Mouse (Mus musculus) heart, embryonic 15.5 days (tissue): ENCODE measurements around the gene Tfb2m. TPM values are rescaled to one million over a fixed set of nuclear protein-coding genes. Genes with fewer than 3 reads are reported as not detected.
A peak's percentile ranks its signal among the peaks of the same experiment; 100 is the strongest.

Source experiments
- ATAC-seq: fragments of 200-750 bp; cut with Nextera tagmentation; replicated peaks from 2 replicates; pipeline ENCODE4 v1.8.0; 2017; ENCODE audit warnings: low read depth, moderate TSS enrichment; ENCODE audit not compliant: insufficient number of reproducible peaks, insufficient read depth, low FRiP score
- H3K27ac ChIP-seq: fragments of 300-500 bp; sonication (generic); 2 replicates; pipeline ENCODE4 v1.5.1; 2015; ENCODE audit warnings: mild to moderate bottlenecking, inconsistent platforms
- H3K27me3 ChIP-seq: fragments of 300-500 bp; sonication (generic); 2 replicates; pipeline ENCODE4 v1.6.1; 2015; ENCODE audit warnings: inconsistent platforms
- H3K36me3 ChIP-seq: fragments of 300-500 bp; sonication (generic); 2 replicates; pipeline ENCODE4 v1.6.1; 2015; ENCODE audit warnings: mild to moderate bottlenecking, inconsistent platforms
- H3K4me1 ChIP-seq: fragments of 300-500 bp; sonication (generic); replicated peaks from 2 replicates; pipeline ENCODE4 v1.6.1; 2015; ENCODE audit warnings: inconsistent platforms
- H3K4me2 ChIP-seq: fragments of 300-500 bp; sonication (generic); 2 replicates; pipeline ENCODE4 v1.6.1; 2015; ENCODE audit warnings: inconsistent platforms, mild to moderate bottlenecking, moderate library complexity
- H3K4me3 ChIP-seq: fragments of 300-500 bp; sonication (generic); 2 replicates; pipeline ENCODE4 v1.5.1; 2015; ENCODE audit warnings: mild to moderate bottlenecking, inconsistent platforms
- H3K9ac ChIP-seq: fragments of 300-500 bp; sonication (generic); 2 replicates; pipeline ENCODE4 v1.6.1; 2015; ENCODE audit warnings: mild to moderate bottlenecking, inconsistent platforms
- H3K9me3 ChIP-seq: fragments of 300-500 bp; sonication (generic); replicated peaks from 2 replicates; pipeline ENCODE4 v1.6.1; 2016; ENCODE audit warnings: inconsistent platforms
- WGBS: fragments of 180-500 bp; shearing (Covaris S2); methylation state at CpG from one replicate; pipeline ENCODE4 v1.1.7; 2015; ENCODE audit warnings: mixed read lengths; 5-methylcytosine and 5-hydroxymethylcytosine counted together
- polyA plus RNA-seq: library from polyadenylated mRNA; unstranded; fragments of >200 nt; fragmentation: Nextera tagmentation; extraction: Ambion mirVana; gene quantifications from 2 replicates; pipeline ENCODE4 v1.2.1, GENCODE M21; 2015

The Tfb2m gene
- polyA plus RNA-seq, 1 experiment from 2014 or later: 27.9 TPM

GRCm38 (mm10) chr1:179556921-179557320, 10.9 kb upstream of the Tfb2m start:
- H3K4me3 ChIP-seq: no peak overlapping the region
- 88% methylated on average over 3 of the region's 3 CpGs for WGBS
- no peak overlapping the region for H3K4me2 ChIP-seq
- no peak overlapping the region for H3K9ac ChIP-seq
- H3K36me3 ChIP-seq: no peaks in the 10 kb centered on the region
- H3K27me3 ChIP-seq: no peaks in the 10 kb centered on the region
- H3K27ac ChIP-seq: no peak overlapping the region
- no peaks in the 10 kb centered on the region for H3K9me3 ChIP-seq
- H3K4me1 ChIP-seq: peaks cover 17% of the 10 kb centered on the region
- no peak for ATAC-seq

DNA sequence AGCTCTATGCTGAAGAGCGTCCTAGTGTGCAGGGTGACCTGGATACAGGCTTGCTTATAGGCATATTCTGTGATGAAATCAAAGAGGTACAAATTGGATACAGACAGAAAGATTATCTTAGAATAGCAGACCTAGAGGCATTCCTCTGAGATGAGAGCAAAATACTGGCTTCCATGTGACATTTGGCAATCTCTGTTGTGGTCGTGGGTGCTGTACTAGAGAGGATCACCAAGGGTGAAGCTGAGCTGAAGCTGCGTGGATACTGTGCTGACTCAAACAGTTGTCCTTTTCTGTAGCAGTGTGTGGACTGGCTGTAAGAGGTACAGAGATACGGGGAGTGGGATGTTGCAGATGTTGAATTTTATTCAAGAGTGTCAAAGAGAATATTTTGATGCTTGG, 7.9 kb upstream of the Tfb2m start:
- Histone ChIP-seq H3K4me1 (peaks cover 20% of the 10 kb centered on the region), H3K27ac (no peak overlapping the region), H3K4me2 (no peak overlapping the region), H3K4me3 (no peak overlapping the region), H3K9ac (no peak overlapping the region), H3K27me3 (no peaks in the 10 kb centered on the region), H3K36me3 (no peaks in the 10 kb centered on the region), H3K9me3 (no peaks in the 10 kb centered on the region)
- 53% methylated on average over 4 of the region's 4 CpGs for WGBS
- no peak for ATAC-seq

GRCm38 (mm10) chr1:179553197-179553948, 7.3 kb upstream of the Tfb2m start:
- Histone ChIP-seq H3K27ac (no peak overlapping the region), H3K9ac (no peak overlapping the region), H3K9me3 (no peaks in the 10 kb centered on the region), H3K4me2 (no peak overlapping the region), H3K4me1 (peaks cover 21% of the 10 kb centered on the region), H3K27me3 (no peaks in the 10 kb centered on the region), H3K36me3 (no peaks in the 10 kb centered on the region), H3K4me3 (no peak overlapping the region)
- WGBS: 53% methylated on average over 5 of the region's 5 CpGs
- ATAC-seq: no peak

DNA sequence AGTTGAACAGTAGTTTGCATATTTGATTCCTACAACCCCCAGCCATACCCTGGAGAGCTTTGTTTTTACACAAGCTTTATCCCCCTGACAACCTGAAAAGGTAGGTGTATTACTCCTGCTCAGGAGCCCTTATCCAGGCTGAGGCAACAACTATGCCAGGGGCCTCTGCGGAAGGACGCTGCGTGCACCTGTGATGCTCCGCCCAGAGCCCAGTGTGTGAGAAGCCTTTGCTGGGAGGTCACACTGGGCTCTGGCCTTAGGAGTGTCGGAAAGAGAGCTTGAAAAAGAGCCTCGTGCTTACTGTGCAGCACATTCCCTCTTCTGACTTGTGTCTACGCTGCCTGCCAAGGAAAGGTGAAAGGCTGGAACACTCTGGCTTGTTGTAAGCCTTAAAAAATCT, 6.7 kb upstream of the Tfb2m start:
- 45% methylated on average over 7 of the region's 7 CpGs for WGBS
- H3K27ac ChIP-seq: peak overlapping the region; percentile 53
- no peak for ATAC-seq

GRCm38 (mm10) chr1:179551921-179552320, 5.9 kb upstream of the Tfb2m start:
- no peak overlapping the region for H3K9ac ChIP-seq
- no peak overlapping the region for H3K4me3 ChIP-seq
- no peak overlapping the region for H3K27ac ChIP-seq
- 87% methylated on average over 4 of the region's 4 CpGs for WGBS
- H3K27me3 ChIP-seq: no peaks in the 10 kb centered on the region
- no peak for ATAC-seq
- no peaks in the 10 kb centered on the region for H3K9me3 ChIP-seq
- H3K36me3 ChIP-seq: no peaks in the 10 kb centered on the region
- H3K4me1 ChIP-seq: peaks cover 32% of the 10 kb centered on the region
- no peak overlapping the region for H3K4me2 ChIP-seq

More for the DNA sequence above, 6.7 kb upstream of the Tfb2m start:
- Histone ChIP-seq H3K9ac (no peak overlapping the region), H3K4me2 (no peak overlapping the region), H3K27me3 (no peaks in the 10 kb centered on the region), H3K4me3 (no peak overlapping the region), H3K9me3 (no peaks in the 10 kb centered on the region), H3K4me1 (peaks cover 28% of the 10 kb centered on the region), H3K36me3 (no peaks in the 10 kb centered on the region)

DNA sequence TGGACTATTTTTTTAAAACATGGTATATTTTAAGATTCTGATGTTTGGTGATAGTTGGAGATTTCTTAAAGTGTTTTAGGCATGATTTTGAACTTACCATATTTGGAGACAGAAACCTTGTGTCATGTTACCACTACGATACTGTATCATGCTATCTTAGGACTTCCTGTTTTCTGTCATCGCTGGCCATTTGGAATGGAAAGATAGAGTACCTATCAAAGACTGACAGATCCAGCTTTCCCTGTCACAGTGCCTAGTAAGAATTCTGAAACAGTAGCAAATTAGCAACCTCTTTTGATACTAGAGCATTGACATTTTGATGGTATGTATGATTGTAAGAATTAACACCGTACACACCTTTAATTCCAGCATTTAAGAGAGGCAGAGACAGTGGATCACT, 5.3 kb upstream of the Tfb2m start:
- Histone ChIP-seq H3K4me1 (peaks cover 32% of the 10 kb centered on the region), H3K9ac (no peak overlapping the region), H3K4me3 (no peak overlapping the region), H3K36me3 (no peaks in the 10 kb centered on the region), H3K27me3 (no peaks in the 10 kb centered on the region), H3K27ac (no peak overlapping the region), H3K4me2 (no peak overlapping the region), H3K9me3 (no peaks in the 10 kb centered on the region)
- ATAC-seq: no peak
- WGBS: 67% methylated on average over 3 of the region's 3 CpGs

GRCm38 (mm10) chr1:179548996-179549752, 3.1 kb upstream of the Tfb2m start:
- no peak overlapping the region for H3K9ac ChIP-seq
- H3K27me3 ChIP-seq: no peaks in the 10 kb centered on the region
- H3K9me3 ChIP-seq: no peaks in the 10 kb centered on the region
- no peaks in the 10 kb centered on the region for H3K36me3 ChIP-seq
- no peak overlapping the region for H3K27ac ChIP-seq
- H3K4me2 ChIP-seq: no peak overlapping the region
- no peak overlapping the region for H3K4me3 ChIP-seq
- H3K4me1 ChIP-seq: peaks cover 40% of the 10 kb centered on the region
- ATAC-seq: no peak
- 83% methylated on average over 5 of the region's 5 CpGs for WGBS

- no peaks in the 10 kb centered on the region for H3K9me3 ChIP-seq
- peak overlapping the region; percentile 83 for H3K4me3 ChIP-seq
- peak overlapping the region; percentile 37; the same call in 1 of the 2 replicates for H3K9ac ChIP-seq
- H3K27ac ChIP-seq: peak overlapping the region; percentile 42
- peaks cover 3% of the 10 kb centered on the region; the same call in 1 of the 2 replicates for H3K36me3 ChIP-seq
- peak overlapping the region; percentile 65 for H3K4me2 ChIP-seq
- H3K27me3 ChIP-seq: no peaks in the 10 kb centered on the region
- peaks cover 31% of the 10 kb centered on the region for H3K4me1 ChIP-seq
- ATAC-seq: no peak
- WGBS: 63% methylated on average over 11 of the region's 11 CpGs
Observed at GRCm38 (mm10) chr1:179548220-179548619, 2.2 kb upstream of the Tfb2m start.

GRCm38 (mm10) chr1:179547176-179547575, 1.1 kb upstream of the Tfb2m start:
- Histone ChIP-seq H3K4me3 (peak overlapping the region; percentile 83), H3K4me2 (peak overlapping the region; percentile 65), H3K9me3 (no peaks in the 10 kb centered on the region), H3K9ac (peak overlapping the region; percentile 81), H3K27ac (peak overlapping the region; percentile 96), H3K4me1 (peaks cover 25% of the 10 kb centered on the region), H3K27me3 (no peaks in the 10 kb centered on the region), H3K36me3 (peaks cover 4% of the 10 kb centered on the region; the same call in 1 of the 2 replicates)
- 19% methylated on average over 5 of the region's 5 CpGs for WGBS
- no peak for ATAC-seq

DNA sequence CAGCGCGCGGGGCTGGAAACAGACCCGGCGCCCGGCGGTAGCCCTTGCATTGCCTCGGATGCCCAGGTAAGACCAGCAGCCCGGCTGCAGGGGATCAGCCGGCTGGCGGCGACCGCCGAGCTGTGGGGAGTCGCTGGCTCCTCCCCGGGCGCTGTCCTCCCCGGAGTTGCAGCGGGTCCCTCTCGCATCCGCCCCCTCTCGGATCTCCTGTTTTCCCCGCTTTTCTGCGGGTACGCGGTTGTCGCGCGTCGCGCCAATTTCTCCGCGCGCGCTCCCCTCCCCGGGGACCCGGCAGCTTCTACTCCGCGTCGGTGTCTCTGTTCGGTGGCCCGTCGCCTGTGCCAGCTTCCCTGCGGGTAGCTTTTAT, 467 bp upstream of the Tfb2m start:
- WGBS: under 1% methylated on average over 41 of the region's 44 CpGs
- Histone ChIP-seq H3K36me3 (peaks cover 5% of the 10 kb centered on the region; the same call in 1 of the 2 replicates), H3K4me2 (peak overlapping the region; percentile 65), H3K27ac (peak overlapping the region; percentile 96), H3K4me1 (peaks cover 25% of the 10 kb centered on the region), H3K9ac (peak overlapping the region; percentile 81), H3K27me3 (no peaks in the 10 kb centered on the region), H3K4me3 (peak overlapping the region; percentile 83), H3K9me3 (no peaks in the 10 kb centered on the region)
- ATAC-seq: peak; percentile 75

DNA sequence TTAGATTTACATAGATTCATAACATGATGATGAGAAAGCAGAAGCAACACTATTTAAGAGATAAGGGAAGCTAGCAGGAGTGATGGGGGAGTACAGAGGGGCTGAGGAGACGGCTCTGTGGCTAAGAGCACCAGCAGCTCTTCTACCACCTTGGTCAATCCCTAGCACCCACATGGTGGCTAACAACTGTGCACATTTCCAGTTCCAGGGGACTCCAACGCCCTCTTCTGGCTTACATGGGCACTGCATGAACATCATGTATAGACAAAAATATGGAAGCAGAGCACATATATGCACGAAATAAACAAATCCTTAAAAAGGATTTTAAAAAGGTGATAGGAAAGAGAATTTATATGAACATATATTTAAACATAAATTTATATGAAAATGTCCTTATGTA, 4.6 kb downstream of the Tfb2m start:
- Histone ChIP-seq H3K9me3 (no peaks in the 10 kb centered on the region), H3K4me2 (no peak overlapping the region), H3K4me1 (peaks cover 8% of the 10 kb centered on the region), H3K27ac (no peak overlapping the region), H3K36me3 (peaks cover 22% of the 10 kb centered on the region), H3K27me3 (no peaks in the 10 kb centered on the region), H3K9ac (no peak overlapping the region), H3K4me3 (no peak overlapping the region)
- no peak for ATAC-seq
- 57% methylated on average over 3 of the region's 3 CpGs for WGBS
